Mouse (Mus musculus): ENCODE results near the gene Gm5114. TPM values are rescaled to one million over a fixed set of nuclear protein-coding genes. Genes with fewer than 3 reads are reported as not detected.

Gm5114 gene
- not detected for total RNA-seq (2023)

DNA sequence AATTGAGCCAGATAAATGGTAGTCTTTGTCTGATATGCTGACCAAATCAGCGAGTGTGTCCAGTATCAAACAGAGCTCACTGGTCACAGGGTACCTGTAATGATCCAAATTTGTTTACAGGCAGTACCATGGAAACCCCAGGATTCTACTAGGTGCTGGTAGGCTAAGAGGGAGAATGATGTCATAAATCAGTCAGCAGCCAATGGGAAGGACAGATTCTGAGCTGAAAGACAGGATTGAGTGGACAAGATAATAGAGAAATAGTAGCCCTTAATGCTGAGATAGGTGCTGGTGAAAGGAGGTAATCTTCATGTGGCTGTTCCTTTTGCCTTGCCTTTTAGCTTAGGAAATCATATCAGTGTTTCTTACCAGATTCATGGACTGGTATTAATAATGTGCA is at the start of gene Gm5114:
TSS of gene Gm5114 (minus strand) at position 101 of the 400 bp plus-strand sequence.

Other genes with a start within 250 kb of the Gm5114 start
- 1 to 10 TPM; 3.1 to 3.8 TPM for gene Zfp619, start 104.6 kb upstream of the Gm5114 start, total RNA-seq (2023)

Measured in neutrophil, adult 59 days (primary cell).